Comparison of ENCODE assay signal across 8 mouse cellular contexts in the genomic region with DNA sequence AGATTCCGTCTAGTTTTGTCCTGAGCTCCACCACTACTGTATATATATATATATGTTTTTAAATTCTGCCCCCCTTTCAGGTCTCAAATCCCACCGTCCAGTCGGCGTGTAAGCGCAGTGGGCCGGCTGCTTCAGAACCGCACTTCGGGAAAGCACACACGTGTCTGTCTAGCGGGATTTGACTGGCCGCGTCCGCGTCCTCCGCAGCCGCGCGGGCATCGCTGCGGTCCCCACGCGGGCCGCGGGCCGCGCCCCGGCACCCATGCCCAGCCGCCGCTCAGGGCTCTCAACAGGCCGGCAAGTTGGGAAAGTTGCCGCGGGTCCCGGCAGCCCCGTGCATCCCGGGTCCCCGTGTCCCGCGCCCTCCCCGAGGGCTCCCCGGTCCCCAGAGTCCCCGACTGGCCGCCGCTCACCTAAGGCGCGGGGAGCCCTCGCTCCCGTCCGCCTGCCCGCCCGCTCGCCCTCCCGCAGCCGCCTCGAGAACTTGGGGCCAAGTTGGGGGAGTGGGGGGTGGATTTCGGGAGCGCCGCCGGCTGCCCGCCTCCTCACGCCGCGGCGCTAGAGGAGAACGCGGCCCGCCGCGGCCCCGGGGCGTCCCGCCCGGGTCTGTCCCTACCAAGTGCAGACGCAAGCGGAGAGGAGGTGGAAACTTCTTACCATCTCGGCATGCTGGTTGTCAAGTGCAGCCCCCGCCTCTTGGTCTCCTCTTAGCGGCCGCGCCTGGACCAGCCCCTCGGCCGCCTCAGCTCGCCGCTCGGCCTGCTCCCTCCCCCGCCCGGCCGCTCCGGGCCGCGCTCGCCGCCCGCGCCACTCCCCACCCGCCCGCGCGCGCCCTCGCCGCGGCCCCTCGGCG. TPM values are rescaled to one million over a fixed set of nuclear protein-coding genes. Genes with fewer than 3 reads are reported as not detected.
A peak's percentile ranks its signal among the peaks of the same experiment; 100 is the strongest.
DNase-seq lines count a peak whose midpoint lies in the region; ATAC-seq lines count a peak whose summit lies in the region.

No protein-coding gene starts in this region.

- H3K4me3 ChIP-seq in forebrain, embryonic 15.5 days = peak overlapping the region; percentile 64
- H3K4me3 ChIP-seq in hindbrain, embryonic 13.5 days = peak overlapping the region; percentile 70
- peak overlapping the region; percentile 68 for H3K4me3 ChIP-seq in neural tube, embryonic 12.5 days

- DNase-seq in cerebellum, postnatal 14 days = peak; percentile 33 to 46
- no peak for DNase-seq in cerebellum, adult 11-12 months
- DNase-seq in adipocyte (ENCODE audit: low spot score) (peak; percentile 66), liver (peak; percentile 41)
- DNase-seq in spleen, postnatal 14 days (ENCODE audit: low spot score in 2 of 2) = no peak

- no peaks in the 10 kb centered on the region for H3K36me3 ChIP-seq in forebrain, embryonic 15.5 days
- H3K36me3 ChIP-seq in hindbrain, embryonic 13.5 days = no peaks in the 10 kb centered on the region
- H3K36me3 ChIP-seq in neural tube, embryonic 12.5 days = no peaks in the 10 kb centered on the region

- no peaks in the 10 kb centered on the region for H3K9me3 ChIP-seq in forebrain, embryonic 15.5 days
- no peaks in the 10 kb centered on the region for H3K9me3 ChIP-seq in hindbrain, embryonic 13.5 days
- H3K9me3 ChIP-seq in neural tube, embryonic 12.5 days = no peaks in the 10 kb centered on the region

- H3K4me1 ChIP-seq in forebrain, embryonic 15.5 days = peaks cover 24% of the 10 kb centered on the region
- H3K4me1 ChIP-seq in hindbrain, embryonic 13.5 days (replicated peaks) = peaks cover 22% of the 10 kb centered on the region
- H3K4me1 ChIP-seq in neural tube, embryonic 12.5 days = peaks cover 9% of the 10 kb centered on the region; the same call in 1 of the 2 replicates

- H3K27me3 ChIP-seq in forebrain, embryonic 15.5 days = peaks cover 65% of the 10 kb centered on the region
- H3K27me3 ChIP-seq in hindbrain, embryonic 13.5 days = peaks cover 88% of the 10 kb centered on the region
- H3K27me3 ChIP-seq in neural tube, embryonic 12.5 days (replicated peaks) = peaks cover 60% of the 10 kb centered on the region

- peak overlapping the region; percentile 100 for H3K4me2 ChIP-seq in forebrain, embryonic 15.5 days (replicated peaks)
- H3K4me2 ChIP-seq in hindbrain, embryonic 13.5 days = peak overlapping the region; percentile 99
- peak overlapping the region; percentile 98 for H3K4me2 ChIP-seq in neural tube, embryonic 12.5 days (replicated peaks)

- WGBS in forebrain, embryonic 15.5 days = under 1% methylated on average over 93 of the region's 104 CpGs
- 1% methylated on average over 89 of the region's 104 CpGs for WGBS in hindbrain, embryonic 13.5 days
- WGBS in neural tube, embryonic 12.5 days = under 1% methylated on average over 100 of the region's 104 CpGs

- H3K9ac ChIP-seq in forebrain, embryonic 15.5 days (replicated peaks) = peak overlapping the region; percentile 36
- H3K9ac ChIP-seq in hindbrain, embryonic 13.5 days = peak overlapping the region; percentile 75
- H3K9ac ChIP-seq in neural tube, embryonic 12.5 days = peak overlapping the region; percentile 66

- peak; percentile 76 for ATAC-seq in forebrain, embryonic 15.5 days (replicated peaks)
- ATAC-seq in hindbrain, embryonic 13.5 days (ENCODE audit: low FRiP score) = peak; percentile 63
- ATAC-seq in neural tube, embryonic 12.5 days (ENCODE audit: low FRiP score, low read depth) = peak; percentile 78

- no peak overlapping the region for H3K27ac ChIP-seq in forebrain, embryonic 15.5 days (replicated peaks)
- peak overlapping the region; percentile 60 for H3K27ac ChIP-seq in hindbrain, embryonic 13.5 days
- no peak overlapping the region for H3K27ac ChIP-seq in neural tube, embryonic 12.5 days

RNA-seq across cellular contexts. Expression of a gene that starts 0.5 kb away (rescaled TPM):
- 2.3 and 2.7 TPM in 2 replicates for polyA plus RNA-seq in forebrain, embryonic 15.5 days (2015; fragmentation: Nextera tagmentation; extraction: Ambion mirVana)
- polyA plus RNA-seq in hindbrain, embryonic 13.5 days (2015; fragmentation: Nextera tagmentation; extraction: Ambion mirVana) = 11.0 and 15.6 TPM in 2 replicates
- polyA plus RNA-seq in neural tube, embryonic 12.5 days (2016; fragmentation: Nextera tagmentation; extraction: Ambion mirVana) = 9.6 and 12.2 TPM in 2 replicates

Comparison
In these comparisons a context has a peak if more than half of its experiments do, and no peak if none do; other contexts are left out.
1. DNase-seq: peak in cerebellum, postnatal 14 days (2 of 2), adipocyte (single experiment) and liver (single experiment); none in cerebellum, adult 11-12 months (single experiment) and spleen, postnatal 14 days (0 of 2).
2. Peak in every context shown above with its lines, with median percentiles within 50 percentile points of each other: ATAC-seq, H3K4me2 ChIP-seq, H3K4me3 ChIP-seq and H3K9ac ChIP-seq.